Mouse (Mus musculus) cerebellum, postnatal 25 days (tissue): ENCODE measurements around the gene Ctsg.
"Not testable (repeated sequence)": the region's sequence is repeated elsewhere in the genome, so short reads cannot be mapped to it uniquely, and the experiment has no call there.

Experiments
- DNase-seq, 2 experiments: peaks; one replicate each; pipeline ENCODE4 v3.0.0; 2021; ENCODE audit warnings: mixed read lengths in 2 of 2

Gene Ctsg

DNA sequence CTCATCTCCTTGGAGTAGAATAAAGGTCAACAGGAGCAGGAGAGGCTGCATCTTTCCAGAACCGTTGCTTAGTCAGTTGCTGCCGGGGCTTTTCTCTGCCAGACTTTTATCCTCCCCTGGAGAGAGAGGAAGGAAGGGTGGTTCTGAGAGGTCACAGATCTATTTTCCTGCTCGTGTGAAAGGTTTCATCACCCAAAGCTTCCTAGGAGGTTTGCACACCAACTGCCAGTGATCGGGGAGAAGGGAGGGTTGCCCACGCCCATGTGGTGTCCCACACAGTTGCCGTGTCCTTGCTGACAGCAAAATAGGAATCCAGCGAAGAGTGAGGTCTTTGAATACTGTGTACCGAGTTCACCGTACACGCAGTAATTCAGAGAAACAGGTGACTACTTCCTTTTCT lies at the start of gene Ctsg:
Ctsg (minus strand) TSS at position 189 of the 400 bp plus-strand sequence.
- no peak for DNase-seq

DNA sequence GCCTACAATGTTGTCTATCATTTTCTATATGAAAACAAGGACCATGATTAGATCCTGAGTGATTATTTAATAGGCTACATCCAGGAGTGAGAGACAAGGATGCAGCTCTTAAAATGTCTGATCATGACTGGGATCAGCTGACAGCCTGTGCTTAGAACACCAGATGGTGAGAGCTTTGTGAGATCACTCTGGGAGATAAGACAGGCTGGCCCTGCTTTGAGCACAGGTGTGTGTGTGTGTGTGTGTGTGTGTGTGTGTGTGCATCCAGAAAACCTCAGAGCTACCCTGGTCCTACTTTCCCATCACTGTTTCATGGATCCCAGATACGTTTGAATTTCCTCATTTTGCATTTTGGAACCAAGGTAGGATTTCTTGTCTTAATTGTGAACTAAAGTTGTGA lies 31.3 kb upstream of the Ctsg start:
- DNase-seq, result peak in 1 of 2 experiments; percentile 11

DNA sequence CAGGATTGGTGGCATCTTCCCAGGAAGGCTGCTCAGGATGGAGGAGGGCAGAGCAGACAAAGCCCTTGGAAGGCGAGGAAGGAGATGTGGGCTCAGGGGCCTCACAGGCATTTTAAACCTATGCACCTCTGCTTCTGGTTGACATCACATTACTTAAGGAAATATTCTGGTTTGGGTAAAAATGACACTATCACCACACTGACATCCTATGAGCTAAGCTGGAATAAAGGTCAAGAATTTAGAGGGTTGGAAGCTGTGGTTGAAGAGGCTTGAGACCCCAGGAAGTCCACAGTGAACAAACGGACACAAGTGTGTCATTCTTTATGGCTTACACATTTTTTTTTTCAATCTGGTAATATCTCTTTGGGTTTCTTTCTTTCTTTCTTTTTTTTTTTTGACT lies 30.1 kb upstream of the Ctsg start, which contains the start of gene Gzmd:
Gzmd (minus strand) TSS at position 101 of the 400 bp plus-strand sequence.
- not testable (repeated sequence) for DNase-seq

DNA sequence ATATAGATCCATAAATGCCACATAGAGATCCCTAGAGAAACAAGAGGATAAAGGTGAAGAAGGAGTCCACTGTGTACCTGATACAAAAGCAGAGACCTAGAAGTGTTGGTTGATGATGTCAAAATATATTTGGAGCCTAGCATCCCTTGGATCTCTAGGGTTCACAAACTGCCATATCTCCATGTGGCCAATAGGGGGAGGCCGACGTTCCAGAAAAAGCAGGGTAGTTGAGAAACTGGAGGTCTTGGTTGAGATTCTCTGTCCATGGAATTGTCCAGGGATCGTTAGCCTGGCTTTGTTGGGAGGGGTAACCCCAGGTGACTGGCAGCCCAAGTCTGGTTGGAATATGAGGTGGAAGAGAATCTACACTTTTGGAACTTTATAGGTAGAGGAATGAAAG lies 26.0 kb upstream of the Ctsg start:
- DNase-seq, result no peak

DNA sequence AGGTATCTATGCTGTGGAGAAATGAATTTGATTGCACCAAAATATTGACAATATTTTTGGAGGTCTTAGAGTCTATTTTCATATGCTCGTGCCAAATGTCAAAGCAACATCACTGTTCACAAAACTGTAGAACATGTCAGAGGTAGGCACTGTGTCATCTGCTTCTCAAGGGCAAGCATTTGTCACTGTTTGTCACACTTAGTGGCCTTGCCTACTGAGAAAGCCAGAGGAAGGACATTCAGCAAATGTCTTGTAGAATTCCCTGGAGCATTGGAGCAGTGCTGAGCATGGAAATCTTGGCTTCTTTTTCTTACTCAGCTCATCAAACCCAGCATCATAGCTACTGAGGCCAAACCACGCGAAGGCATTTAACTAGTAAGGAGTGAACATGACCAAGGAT lies 21.1 kb upstream of the Ctsg start:
- DNase-seq, result no peak

DNA sequence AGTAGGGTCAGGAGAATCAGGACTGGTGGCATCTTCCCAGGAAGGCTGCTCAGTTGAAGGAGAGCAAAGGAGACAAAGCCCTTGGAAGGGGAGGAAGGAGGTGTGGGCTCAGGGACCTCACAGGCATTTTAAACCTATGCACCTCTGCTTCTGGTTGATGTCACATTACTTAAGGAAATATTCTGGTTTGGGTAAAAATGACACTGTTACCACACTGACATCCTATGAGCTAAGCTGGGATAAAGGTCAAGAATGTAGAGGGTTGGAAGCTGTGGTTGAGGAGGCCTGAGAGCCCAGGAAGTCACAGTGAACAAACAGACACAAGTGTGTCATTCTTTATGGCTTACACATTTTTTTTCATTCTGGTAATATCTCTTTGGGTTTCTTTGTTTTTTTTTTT lies 18.2 kb upstream of the Ctsg start, which contains the start of gene Gzme:
Gzme (minus strand) TSS at position 101 of the 400 bp plus-strand sequence.
- DNase-seq, result no peak

DNA sequence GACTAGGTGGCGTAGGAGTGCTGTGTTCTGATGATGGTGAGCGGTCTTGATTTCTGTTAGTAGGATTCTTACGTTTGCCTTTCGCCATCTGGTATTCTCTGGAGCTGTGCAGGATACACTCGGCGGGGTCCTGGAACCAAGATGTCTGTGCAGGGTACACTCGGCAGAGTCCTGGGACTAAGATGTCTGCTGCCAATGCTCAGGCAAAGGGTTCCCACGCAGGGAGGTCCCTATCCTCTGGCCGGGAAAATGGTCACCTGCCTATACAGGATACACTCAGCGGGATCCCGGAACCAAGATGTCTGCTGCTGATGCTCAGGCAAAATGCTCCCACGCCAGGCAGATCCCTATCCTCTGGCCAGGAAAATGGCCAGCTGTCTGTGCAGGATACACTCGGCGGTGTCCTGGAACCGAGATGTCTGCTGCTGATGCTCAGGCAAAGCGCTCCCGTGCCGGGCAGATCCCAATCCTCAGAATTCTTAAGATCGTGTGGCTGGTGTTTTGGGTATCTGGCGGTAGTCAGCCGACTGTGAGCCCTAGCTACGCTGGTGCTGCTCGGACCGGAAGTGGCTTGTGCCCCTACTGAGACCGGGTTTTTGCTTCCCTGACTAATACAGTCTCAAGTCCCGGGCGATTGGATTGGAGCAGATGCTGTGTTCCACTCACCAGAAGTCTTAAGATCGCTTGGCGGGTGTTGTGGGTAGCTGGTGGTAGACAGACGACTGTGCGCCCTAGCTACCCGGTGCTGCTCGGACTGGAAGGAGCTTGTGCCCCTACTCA lies 13.3 kb upstream of the Ctsg start:
- not testable (repeated sequence) for DNase-seq

DNA sequence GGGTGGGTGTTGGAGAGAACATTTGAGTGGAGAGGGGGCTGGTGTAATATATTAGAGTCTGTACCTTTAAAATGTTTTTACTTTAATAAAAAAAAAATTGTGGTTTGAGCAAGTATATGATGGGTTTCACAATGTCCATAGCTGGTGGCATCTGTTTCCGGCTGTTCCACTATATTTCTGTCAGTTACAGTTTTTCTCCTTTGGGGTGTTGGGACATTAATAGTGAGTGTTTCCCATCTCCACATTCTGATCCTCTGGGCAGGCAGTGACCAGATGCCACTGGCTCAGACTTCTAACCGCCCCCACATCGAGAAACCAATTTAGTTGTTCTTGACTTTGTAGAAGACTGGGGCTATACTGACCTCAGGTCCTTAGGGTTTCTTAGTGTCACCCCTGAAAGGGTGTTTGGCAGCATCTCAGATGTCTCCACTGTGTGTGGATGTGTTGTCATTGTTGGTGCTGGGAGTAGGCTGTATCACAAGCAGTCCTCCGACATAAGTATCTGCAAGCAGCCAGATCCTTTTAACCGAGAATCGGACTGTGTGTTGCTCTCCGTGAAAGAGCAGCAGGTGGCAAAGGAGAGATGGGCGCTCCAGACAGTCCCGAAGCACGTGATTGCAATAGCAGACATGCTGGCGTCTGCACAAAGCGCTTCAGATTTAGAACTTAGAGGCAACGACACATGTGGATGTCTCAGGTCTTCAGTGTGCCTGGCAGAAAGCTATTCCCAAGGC lies 3.2 kb upstream of the Ctsg start:
- DNase-seq, result no peak

DNA sequence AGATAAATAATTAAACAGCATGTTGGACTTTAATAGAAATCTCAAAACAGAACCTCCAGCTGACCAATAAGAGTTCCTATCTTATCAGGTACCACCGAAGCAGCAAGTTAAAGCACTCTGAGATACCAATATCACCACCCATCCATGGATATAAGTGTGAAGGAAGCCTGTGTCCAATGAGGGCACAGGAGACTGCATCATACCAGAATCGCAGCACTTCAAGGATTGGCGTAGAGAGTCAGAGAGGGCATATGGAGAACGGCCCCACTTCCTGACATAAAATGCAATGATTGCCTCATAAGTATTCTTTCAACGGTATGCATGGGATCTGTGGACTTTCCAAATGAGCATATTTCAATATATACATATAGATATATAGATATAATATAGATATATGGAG lies 2.6 kb upstream of the Ctsg start:
- DNase-seq, result no peak

DNA sequence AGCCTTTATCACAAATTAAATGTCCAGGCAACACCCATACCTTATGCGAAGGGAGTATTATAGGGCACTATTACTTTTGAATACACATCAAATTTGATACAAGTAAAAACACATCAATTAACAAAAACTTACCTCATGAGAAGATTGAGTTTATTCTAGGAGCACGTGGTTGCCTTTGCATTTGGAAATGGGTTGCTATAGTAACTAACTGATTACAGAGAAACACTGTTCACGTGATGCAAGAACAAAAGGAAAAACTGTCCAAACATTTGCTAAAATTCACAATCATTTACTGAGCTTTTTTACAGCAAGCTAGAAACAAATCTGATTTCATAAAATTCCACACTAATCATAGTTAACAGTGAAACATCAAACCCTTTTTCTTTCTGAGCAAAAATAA lies 1.1 kb upstream of the Ctsg start:
- DNase-seq, result no peak

DNA sequence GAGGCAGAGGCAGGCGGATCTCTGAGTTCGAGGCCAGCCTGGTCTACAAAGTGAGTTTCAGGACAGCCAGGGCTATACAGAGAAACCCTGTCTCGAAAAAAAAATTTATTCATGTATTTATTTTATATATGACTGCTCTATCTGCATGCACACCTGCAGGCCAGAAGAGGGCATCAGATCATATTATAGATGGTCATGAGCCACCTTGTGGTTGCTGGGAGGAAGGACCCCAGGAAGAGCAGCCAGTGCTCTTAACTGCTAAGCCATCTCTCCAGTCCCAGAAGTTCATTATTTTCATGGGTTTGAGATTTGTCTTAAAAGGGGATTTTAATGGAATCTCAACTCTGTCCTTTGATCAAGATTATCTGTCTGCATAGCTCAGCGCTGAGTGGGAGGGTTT lies 3.4 kb downstream of the Ctsg start:
- no peak for DNase-seq

DNA sequence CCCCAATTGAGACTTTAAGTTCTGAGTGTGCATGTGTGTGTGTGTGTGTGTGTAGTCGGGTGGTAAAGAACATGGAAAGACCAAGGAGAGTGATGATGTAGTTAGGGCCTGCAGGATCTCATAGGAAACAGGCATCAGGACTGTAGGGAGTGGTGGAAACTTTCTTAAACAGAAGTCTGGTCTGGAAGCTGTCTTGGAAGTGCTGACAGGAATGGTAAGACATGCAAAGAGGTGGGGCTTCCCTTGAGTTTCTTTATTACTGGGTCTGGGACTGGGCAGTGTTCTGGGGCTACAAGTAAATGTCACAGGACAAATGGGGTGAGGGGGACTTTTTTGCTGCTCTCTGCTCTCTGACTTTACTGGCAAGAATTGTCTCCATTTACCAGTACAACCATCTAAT lies 4.8 kb downstream of the Ctsg start:
- DNase-seq, result no peak

DNA sequence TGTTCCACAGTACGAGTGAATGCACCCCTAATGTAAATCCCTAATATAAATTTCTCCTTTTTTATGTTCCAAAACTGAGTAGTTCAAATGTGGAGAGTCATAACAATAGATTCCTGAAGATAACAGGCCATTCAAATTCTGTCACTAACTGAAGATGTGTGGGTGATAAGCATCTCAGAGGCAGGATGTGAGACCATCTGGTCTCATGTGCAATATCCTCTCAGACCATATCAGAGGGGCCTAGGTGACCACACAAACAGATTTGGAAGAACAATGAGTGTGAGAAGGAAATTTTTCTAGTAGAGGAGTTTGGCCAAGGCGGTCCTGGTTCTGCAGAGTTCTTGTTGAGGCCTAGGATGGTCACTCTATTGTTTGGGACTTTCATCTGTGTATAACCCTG lies 9.0 kb downstream of the Ctsg start:
- DNase-seq, result no peak

DNA sequence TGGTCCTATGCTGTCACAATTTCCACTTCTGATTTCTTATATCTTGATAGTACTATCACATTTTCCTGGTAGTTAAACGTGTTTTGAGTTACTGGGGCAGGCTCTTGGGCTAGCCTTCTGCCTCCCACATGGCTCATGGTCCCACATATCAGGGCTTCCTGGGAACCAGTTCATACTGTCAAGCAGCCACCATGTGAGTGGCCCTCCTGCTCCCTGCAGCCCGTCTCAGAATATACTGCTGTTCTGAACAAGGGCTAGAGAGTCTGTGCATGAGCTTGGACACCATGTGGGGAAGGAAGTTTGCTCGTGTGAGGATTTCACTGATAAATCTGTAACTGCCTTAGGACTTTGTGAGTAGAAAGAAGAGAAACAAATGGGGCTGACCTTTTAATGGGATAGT lies 15.7 kb downstream of the Ctsg start:
- no peak for DNase-seq

DNA sequence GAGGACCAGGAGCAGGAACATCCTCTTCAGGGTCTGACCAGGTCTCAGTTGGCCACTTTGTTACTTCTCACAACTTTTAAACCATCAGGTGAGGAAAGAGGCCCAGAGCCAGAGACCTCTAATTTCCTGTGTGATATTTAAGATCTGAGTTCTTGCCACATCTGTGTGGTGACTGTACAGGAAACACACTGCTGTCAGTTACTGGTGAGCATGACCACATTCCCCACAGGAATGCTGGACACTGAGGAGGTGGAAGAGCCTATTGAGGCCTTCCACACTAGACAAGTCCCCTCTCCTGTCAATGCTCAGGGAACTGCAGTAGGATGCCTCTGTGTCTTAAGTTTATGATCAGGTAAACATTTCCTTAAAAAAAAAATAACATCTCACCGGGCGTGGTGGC lies 17.2 kb downstream of the Ctsg start, which contains the start of gene Mcpt8:
Mcpt8 (minus strand) TSS at position 107 of the 400 bp plus-strand sequence.
- DNase-seq, result no peak

DNA sequence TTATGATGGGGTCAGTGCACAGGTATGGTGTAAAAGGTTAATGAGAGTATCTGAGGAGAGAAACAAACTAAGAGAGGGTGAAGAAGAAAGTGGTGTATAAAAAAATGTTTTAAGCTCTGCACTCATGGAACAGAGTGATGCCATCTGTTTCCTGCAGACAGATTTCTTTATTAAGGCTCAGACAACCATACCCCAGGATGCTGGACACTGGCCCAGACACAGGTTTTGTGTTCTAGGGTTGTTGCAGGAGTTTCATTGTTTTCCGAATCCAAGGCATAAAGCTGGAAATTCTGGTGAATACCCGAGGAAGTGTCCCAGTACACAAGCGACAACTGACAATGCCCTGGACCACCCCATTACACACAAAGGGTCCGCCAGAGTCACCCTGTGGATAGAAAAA lies 20.4 kb downstream of the Ctsg start:
- peak; percentile 52 to 74 for DNase-seq

DNA sequence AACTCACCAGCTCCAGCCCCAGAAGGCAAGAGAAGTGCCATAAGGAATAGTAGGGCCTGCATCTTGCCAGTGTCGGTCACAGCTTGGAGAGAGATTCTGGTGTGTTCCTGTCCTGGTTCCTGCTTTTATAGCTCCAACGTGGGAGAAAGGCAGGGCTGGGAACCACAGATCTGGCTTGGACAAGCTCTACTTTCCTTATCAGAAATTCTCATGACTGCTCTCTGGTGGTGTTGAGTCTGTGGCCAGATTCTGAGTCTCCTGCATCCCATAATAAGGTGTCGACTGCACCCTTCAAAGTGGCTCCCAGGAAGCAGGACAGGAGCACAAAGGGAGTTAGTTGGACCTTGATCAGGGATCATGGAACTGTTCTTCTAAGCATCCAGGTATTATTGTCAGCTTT lies 40.2 kb downstream of the Ctsg start, which contains the start of gene Mcpt4:
Mcpt4 (minus strand) TSS at position 101 of the 400 bp plus-strand sequence.
- DNase-seq, result not testable (repeated sequence)

DNA sequence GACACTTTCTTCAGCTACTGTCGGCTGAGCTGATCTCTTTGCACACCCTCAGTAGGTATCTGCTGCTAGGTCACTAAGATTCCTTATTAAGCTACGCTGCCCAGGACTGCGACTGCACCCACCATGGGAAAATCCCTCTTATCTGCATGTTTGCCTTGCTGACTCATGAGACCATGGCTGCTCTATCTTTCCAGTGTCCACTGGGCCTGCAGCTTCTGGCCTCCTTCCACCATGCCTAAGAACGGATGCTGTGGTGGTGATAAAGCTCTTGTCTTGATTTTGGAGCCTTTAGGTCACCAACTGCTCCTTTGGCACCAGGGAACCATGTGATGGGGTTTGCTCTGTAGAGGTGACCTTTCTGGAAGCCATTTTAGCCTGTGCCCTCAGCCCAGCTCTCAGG lies 44.7 kb downstream of the Ctsg start:
- DNase-seq, result no peak

DNA sequence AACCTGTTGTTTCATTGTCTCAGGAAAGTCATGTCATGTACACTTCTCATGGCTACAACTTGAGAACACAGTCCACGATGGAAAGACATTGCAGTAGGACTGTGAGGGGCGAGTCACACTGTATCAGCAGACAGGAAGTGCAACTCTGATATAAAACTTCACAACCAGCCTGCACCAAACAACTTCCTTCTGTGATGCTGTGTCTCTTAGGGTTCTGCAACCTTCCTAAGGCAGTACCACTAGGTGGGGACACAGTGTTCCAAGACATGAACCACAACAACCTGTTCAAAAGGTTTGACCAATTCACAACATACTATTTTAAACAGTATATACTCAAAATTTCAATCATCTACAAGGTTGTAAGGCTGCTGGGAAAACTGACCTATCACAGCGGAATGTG lies 47.0 kb downstream of the Ctsg start:
- no peak for DNase-seq
